Mouse (Mus musculus) heart, embryonic 15.5 days (tissue): ENCODE measurements around the gene Cog3. TPM values are rescaled to one million over a fixed set of nuclear protein-coding genes. Genes with fewer than 3 reads are reported as not detected.

ENCODE experiments used
- ATAC-seq: fragments of 200-750 bp; cut with Nextera tagmentation; replicated peaks from 2 replicates; pipeline ENCODE4 v1.8.0; 2017; ENCODE audit warnings: low read depth, moderate TSS enrichment; ENCODE audit not compliant: insufficient number of reproducible peaks, insufficient read depth, low FRiP score
- H3K27ac ChIP-seq: fragments of 300-500 bp; sonication (generic); 2 replicates; pipeline ENCODE4 v1.5.1; 2015; ENCODE audit warnings: mild to moderate bottlenecking, inconsistent platforms
- H3K27me3 ChIP-seq: fragments of 300-500 bp; sonication (generic); 2 replicates; pipeline ENCODE4 v1.6.1; 2015; ENCODE audit warnings: inconsistent platforms
- H3K36me3 ChIP-seq: fragments of 300-500 bp; sonication (generic); 2 replicates; pipeline ENCODE4 v1.6.1; 2015; ENCODE audit warnings: mild to moderate bottlenecking, inconsistent platforms
- H3K4me1 ChIP-seq: fragments of 300-500 bp; sonication (generic); replicated peaks from 2 replicates; pipeline ENCODE4 v1.6.1; 2015; ENCODE audit warnings: inconsistent platforms
- H3K4me2 ChIP-seq: fragments of 300-500 bp; sonication (generic); 2 replicates; pipeline ENCODE4 v1.6.1; 2015; ENCODE audit warnings: inconsistent platforms, mild to moderate bottlenecking, moderate library complexity
- H3K4me3 ChIP-seq: fragments of 300-500 bp; sonication (generic); 2 replicates; pipeline ENCODE4 v1.5.1; 2015; ENCODE audit warnings: mild to moderate bottlenecking, inconsistent platforms
- H3K9ac ChIP-seq: fragments of 300-500 bp; sonication (generic); 2 replicates; pipeline ENCODE4 v1.6.1; 2015; ENCODE audit warnings: mild to moderate bottlenecking, inconsistent platforms
- H3K9me3 ChIP-seq: fragments of 300-500 bp; sonication (generic); replicated peaks from 2 replicates; pipeline ENCODE4 v1.6.1; 2016; ENCODE audit warnings: inconsistent platforms
- WGBS: fragments of 180-500 bp; shearing (Covaris S2); methylation state at CpG from one replicate; pipeline ENCODE4 v1.1.7; 2015; ENCODE audit warnings: mixed read lengths; 5-methylcytosine and 5-hydroxymethylcytosine counted together
- polyA plus RNA-seq: library from polyadenylated mRNA; unstranded; fragments of >200 nt; fragmentation: Nextera tagmentation; extraction: Ambion mirVana; gene quantifications from 2 replicates; pipeline ENCODE4 v1.2.1, GENCODE M21; 2015

The Cog3 gene
- polyA plus RNA-seq, 1 experiment from 2014 or later = 11.8 TPM

GRCm38 (mm10) chr14:75757821-75758220, 3.5 kb upstream of the Cog3 start:
- Histone ChIP-seq H3K27ac (no peak overlapping the region), H3K9me3 (no peaks in the 10 kb centered on the region), H3K9ac (no peak overlapping the region), H3K4me1 (peaks cover 7% of the 10 kb centered on the region), H3K4me2 (no peak overlapping the region), H3K36me3 (no peaks in the 10 kb centered on the region), H3K27me3 (no peaks in the 10 kb centered on the region), H3K4me3 (no peak overlapping the region)
- no peak for ATAC-seq
- 80% methylated on average over 2 of the region's 2 CpGs for WGBS

DNA sequence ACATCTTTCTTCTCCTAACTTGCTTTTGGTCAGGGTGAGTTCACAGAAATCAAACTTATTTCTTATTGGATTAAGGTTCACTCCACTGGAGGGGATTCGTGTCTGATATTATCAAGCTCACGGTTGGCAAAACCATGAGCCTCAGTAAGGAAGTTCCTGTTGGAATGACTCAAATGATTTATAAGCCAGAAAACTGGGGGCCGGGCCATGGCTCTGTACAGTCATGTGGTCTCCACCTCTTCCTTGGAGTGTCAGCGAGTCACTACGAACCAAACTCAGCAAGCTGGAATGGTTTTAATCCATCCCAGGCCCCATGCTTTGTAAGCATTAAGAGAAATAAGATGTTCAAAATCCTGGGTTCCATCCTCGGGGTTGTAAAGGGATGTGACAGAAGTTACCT, 2.7 kb upstream of the Cog3 start:
- 79% methylated on average over 6 of the region's 6 CpGs for WGBS
- Histone ChIP-seq H3K36me3 (no peaks in the 10 kb centered on the region), H3K9me3 (no peaks in the 10 kb centered on the region), H3K27me3 (no peaks in the 10 kb centered on the region), H3K4me1 (peaks cover 16% of the 10 kb centered on the region), H3K27ac (no peak overlapping the region), H3K9ac (no peak overlapping the region), H3K4me3 (no peak overlapping the region), H3K4me2 (no peak overlapping the region)
- ATAC-seq = no peak

- 49% methylated on average over 8 of the region's 8 CpGs for WGBS
Measured at GRCm38 (mm10) chr14:75753206-75753605, 1.1 kb downstream of the Cog3 start.

DNA sequence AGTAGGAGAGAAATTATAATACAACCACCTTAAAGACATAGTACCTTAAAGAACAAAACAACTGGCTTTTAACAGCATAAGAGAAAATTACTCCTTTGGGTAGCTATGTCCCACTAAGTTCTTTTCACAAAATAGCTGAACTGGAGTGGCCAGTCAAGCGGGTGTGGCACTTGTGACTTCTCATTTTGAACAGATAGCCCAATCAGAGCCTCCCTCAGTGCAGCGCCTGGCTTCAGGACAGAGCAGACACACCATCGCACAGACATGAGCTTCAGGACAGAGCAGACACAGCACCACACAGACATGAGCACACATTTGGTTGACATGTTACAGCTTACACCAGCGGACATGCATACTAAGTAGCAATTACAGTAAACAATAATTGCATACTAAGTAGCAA, 3.3 kb downstream of the Cog3 start:
- WGBS = 73% methylated on average over 4 of the region's 4 CpGs
- H3K9ac ChIP-seq = no peak overlapping the region
- no peak overlapping the region for H3K4me2 ChIP-seq
- peaks cover 10% of the 10 kb centered on the region; the same call in 1 of the 2 replicates for H3K36me3 ChIP-seq
- no peaks in the 10 kb centered on the region for H3K27me3 ChIP-seq
- H3K27ac ChIP-seq = no peak overlapping the region
- no peak overlapping the region for H3K4me3 ChIP-seq
- no peak for ATAC-seq
- peaks cover 18% of the 10 kb centered on the region for H3K4me1 ChIP-seq
- H3K9me3 ChIP-seq = no peaks in the 10 kb centered on the region

More at GRCm38 (mm10) chr14:75753206-75753605, 1.1 kb downstream of the Cog3 start:
- Histone ChIP-seq H3K9me3 (no peaks in the 10 kb centered on the region), H3K4me2 (peak overlapping the region; percentile 67), H3K4me3 (peak overlapping the region; percentile 75), H3K4me1 (peaks cover 18% of the 10 kb centered on the region), H3K27ac (no peak overlapping the region), H3K36me3 (no peaks in the 10 kb centered on the region), H3K9ac (peak overlapping the region; percentile 70), H3K27me3 (no peaks in the 10 kb centered on the region)
- no peak for ATAC-seq

GRCm38 (mm10) chr14:75749123-75749522, 5.2 kb downstream of the Cog3 start:
- 90% methylated on average over 4 of the region's 4 CpGs for WGBS
- Histone ChIP-seq H3K9me3 (no peaks in the 10 kb centered on the region), H3K4me2 (no peak overlapping the region), H3K4me3 (no peak overlapping the region), H3K4me1 (peaks cover 18% of the 10 kb centered on the region), H3K9ac (no peak overlapping the region), H3K27ac (no peak overlapping the region), H3K27me3 (no peaks in the 10 kb centered on the region), H3K36me3 (peaks cover 21% of the 10 kb centered on the region; the same call in 1 of the 2 replicates)
- no peak for ATAC-seq

DNA sequence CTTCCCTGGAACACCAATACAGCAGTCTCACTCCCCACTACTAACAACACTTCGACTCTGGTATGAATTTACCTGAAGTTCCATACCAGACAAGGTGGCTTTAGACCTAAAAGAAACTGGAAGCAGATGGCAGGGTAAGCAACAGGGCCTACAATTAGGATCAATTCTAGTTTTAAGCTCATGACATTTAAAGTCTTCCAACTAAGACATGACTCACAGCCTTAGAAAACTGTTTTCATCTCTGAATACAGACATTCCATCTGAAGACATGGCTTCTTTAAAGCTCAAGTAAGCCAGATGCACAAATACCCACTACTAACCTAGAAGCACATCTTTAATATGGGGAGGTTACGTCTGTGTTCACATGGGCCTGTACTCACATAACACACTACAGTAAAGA, 6.4 kb downstream of the Cog3 start:
- no peak overlapping the region for H3K27ac ChIP-seq
- H3K36me3 ChIP-seq = peaks cover 21% of the 10 kb centered on the region; the same call in 1 of the 2 replicates
- no peak overlapping the region for H3K4me2 ChIP-seq
- H3K4me1 ChIP-seq = peaks cover 12% of the 10 kb centered on the region
- 90% methylated on average over 2 of the region's 2 CpGs for WGBS
- no peak overlapping the region for H3K9ac ChIP-seq
- no peak for ATAC-seq
- no peaks in the 10 kb centered on the region for H3K27me3 ChIP-seq
- H3K4me3 ChIP-seq = no peak overlapping the region
- H3K9me3 ChIP-seq = no peaks in the 10 kb centered on the region

DNA sequence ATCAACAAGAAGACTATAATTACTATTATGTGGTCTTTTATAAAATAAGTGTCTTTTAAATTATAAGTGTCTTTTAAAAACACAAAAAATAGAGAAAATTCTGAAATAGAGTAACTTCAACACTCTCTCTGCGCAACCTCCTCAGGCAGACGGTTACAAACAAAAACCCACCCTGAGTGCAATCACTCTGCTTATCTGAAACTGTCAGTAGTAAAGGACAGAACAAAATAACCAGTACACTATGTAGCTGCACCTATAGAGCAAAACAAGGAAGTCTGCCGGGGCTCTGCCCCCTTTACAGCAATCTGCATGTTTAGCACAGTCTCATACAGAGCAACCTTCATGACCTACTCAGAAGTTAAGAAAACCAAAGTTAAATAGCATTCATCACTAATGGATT, 12.4 kb downstream of the Cog3 start:
- H3K4me3 ChIP-seq = no peak overlapping the region
- H3K36me3 ChIP-seq = peaks cover 58% of the 10 kb centered on the region
- H3K4me2 ChIP-seq = no peak overlapping the region
- ATAC-seq = no peak
- WGBS = 66% methylated on average over 3 of the region's 3 CpGs
- H3K9ac ChIP-seq = no peak overlapping the region
- no peaks in the 10 kb centered on the region for H3K9me3 ChIP-seq
- H3K4me1 ChIP-seq = no peaks in the 10 kb centered on the region
- no peaks in the 10 kb centered on the region for H3K27me3 ChIP-seq
- no peak overlapping the region for H3K27ac ChIP-seq

DNA sequence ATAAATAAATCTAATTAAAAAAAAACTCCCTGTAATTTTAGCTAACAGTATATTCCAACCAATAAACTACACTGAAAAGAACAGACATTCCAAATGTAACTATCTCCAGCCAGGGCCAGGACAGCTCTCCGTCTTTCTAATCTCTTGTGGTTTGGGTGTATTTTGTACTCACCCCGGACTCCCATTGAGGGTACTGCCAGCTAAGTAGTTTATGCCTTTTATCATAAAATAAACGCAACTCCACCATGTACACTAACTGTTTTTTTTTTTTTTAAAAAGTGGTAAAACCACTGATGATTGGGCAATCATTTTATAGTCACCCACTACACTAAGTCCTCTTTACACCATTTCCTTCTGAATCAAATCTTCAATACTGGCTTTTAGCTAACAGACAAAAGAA, 18.7 kb downstream of the Cog3 start:
- WGBS = 84% methylated on average over 3 of the region's 3 CpGs
- H3K4me1 ChIP-seq = no peaks in the 10 kb centered on the region
- peaks cover 68% of the 10 kb centered on the region for H3K36me3 ChIP-seq
- no peaks in the 10 kb centered on the region for H3K9me3 ChIP-seq
- no peak overlapping the region for H3K27ac ChIP-seq
- H3K9ac ChIP-seq = no peak overlapping the region
- no peaks in the 10 kb centered on the region for H3K27me3 ChIP-seq
- H3K4me2 ChIP-seq = no peak overlapping the region
- H3K4me3 ChIP-seq = no peak overlapping the region
- no peak for ATAC-seq

GRCm38 (mm10) chr14:75732631-75733030, 21.7 kb downstream of the Cog3 start:
- ATAC-seq = no peak
- Histone ChIP-seq H3K9me3 (no peaks in the 10 kb centered on the region), H3K9ac (no peak overlapping the region), H3K4me3 (no peak overlapping the region), H3K27me3 (no peaks in the 10 kb centered on the region), H3K4me2 (no peak overlapping the region), H3K27ac (no peak overlapping the region), H3K4me1 (no peaks in the 10 kb centered on the region), H3K36me3 (peaks cover 74% of the 10 kb centered on the region)
- 84% methylated on average over 7 of the region's 7 CpGs for WGBS

DNA sequence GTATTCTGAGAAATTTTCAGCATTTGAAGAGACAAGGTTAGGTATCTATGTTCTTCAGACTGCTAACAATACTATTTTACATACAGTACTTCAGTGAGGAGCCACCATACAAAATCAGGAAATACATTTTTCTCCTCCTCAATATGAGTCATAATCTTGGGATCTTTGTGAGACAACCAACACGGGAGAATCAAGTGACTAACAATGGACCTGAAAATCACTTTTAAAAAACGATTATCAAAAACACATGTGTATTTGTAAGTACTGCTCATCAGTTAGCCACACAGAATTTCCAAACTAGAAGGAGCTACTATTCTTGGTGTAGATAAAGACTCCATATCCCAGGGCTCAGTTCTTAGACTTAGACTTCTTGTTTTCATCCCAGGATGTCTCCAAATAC, 23.0 kb downstream of the Cog3 start:
- Histone ChIP-seq H3K27me3 (no peaks in the 10 kb centered on the region), H3K4me2 (no peak overlapping the region), H3K36me3 (peaks cover 70% of the 10 kb centered on the region), H3K4me1 (no peaks in the 10 kb centered on the region), H3K4me3 (no peak overlapping the region), H3K9me3 (no peaks in the 10 kb centered on the region), H3K9ac (no peak overlapping the region), H3K27ac (no peak overlapping the region)
- WGBS = 73% methylated on average over 2 of the region's 2 CpGs
- ATAC-seq = no peak

- H3K4me2 ChIP-seq = no peak overlapping the region
- no peaks in the 10 kb centered on the region for H3K27me3 ChIP-seq
- H3K4me1 ChIP-seq = no peaks in the 10 kb centered on the region
- no peak overlapping the region for H3K27ac ChIP-seq
- WGBS = 89% methylated on average over 5 of the region's 5 CpGs
- H3K9ac ChIP-seq = no peak overlapping the region
- H3K36me3 ChIP-seq = peaks cover 67% of the 10 kb centered on the region
- H3K9me3 ChIP-seq = no peaks in the 10 kb centered on the region
- ATAC-seq = no peak
- no peak overlapping the region for H3K4me3 ChIP-seq
Measured at GRCm38 (mm10) chr14:75728111-75728510, 26.2 kb downstream of the Cog3 start.

DNA sequence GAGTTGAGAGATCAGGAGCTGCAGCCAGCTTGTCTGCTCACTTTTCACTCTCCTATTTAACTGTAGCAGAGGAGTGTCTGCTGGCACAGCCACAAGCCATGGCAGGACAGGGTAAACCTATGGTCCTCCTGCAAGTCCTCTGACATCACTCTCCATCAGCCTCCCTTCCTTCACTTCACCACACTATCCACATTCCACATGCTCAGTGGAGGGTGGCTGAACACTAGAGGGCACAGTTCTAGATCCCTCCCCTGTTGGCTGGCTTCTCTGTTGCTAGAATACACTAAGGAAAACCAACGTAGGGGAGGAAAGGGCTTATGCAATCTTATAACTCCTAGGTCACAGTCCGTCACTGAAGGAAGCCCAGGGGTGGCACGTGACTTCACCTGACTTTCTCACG, 27.3 kb downstream of the Cog3 start:
- no peak; the same call in 1 of the 2 replicates for ATAC-seq
- no peak overlapping the region for H3K4me3 ChIP-seq
- H3K4me2 ChIP-seq = no peak overlapping the region
- no peaks in the 10 kb centered on the region for H3K27me3 ChIP-seq
- H3K4me1 ChIP-seq = no peaks in the 10 kb centered on the region
- H3K9me3 ChIP-seq = no peaks in the 10 kb centered on the region
- no peak overlapping the region for H3K27ac ChIP-seq
- WGBS = 66% methylated on average over 4 of the region's 4 CpGs
- peaks cover 63% of the 10 kb centered on the region for H3K36me3 ChIP-seq
- H3K9ac ChIP-seq = no peak overlapping the region
